26 mouse cellular contexts compared by ENCODE assay signal in the genomic region with DNA sequence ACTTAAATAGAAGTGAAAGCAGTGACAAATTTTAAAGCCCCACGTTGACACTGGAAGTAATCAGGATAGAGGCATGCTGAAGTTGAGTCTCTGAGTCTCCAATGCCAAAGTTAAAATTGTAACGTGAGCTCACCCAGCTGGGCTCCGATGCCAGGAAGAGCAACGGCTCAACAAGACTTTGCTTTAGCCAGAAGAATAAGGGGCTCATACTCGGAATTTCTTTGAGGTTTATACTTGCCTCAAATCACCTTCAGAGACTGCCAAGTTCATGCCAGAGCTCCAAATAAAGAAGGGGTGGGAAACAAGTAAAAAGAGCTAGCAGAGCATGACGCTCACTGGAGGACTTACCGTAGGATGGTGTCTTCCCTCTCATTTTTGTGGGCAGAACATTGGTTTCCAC.
DNase-seq lines count a peak whose midpoint lies in the region; ATAC-seq and TF ChIP-seq lines count a peak whose summit lies in the region.
"Had no signal": no experiment of that assay in that cellular context is flagged by ENCODE, and none has a peak within 500 bp of the region (broad histone marks: within the 10 kb centered on the region; RNA-seq: fewer than 3 reads in every experiment).

No protein-coding gene starts in this region.

- H3K27me3 ChIP-seq in intestine, embryonic 15.5 days (replicated peaks) = no peaks in the 10 kb centered on the region
- no peaks in the 10 kb centered on the region for H3K27me3 ChIP-seq in intestine, embryonic 16.5 days (replicated peaks; ENCODE audit: control insufficient read depth, insufficient read depth, low read length)
- H3K27me3 ChIP-seq in Patski = no peaks in the 10 kb centered on the region
- H3K27me3 ChIP-seq in kidney, embryonic 16.5 days (ENCODE audit: insufficient read depth, low read length) = no peaks in the 10 kb centered on the region
- H3K27me3 ChIP-seq: embryonic facial prominence, embryonic 12.5 days; heart, embryonic 13.5 days; limb, embryonic 13.5 days; liver, embryonic 12.5 days; neural tube, embryonic 15.5 days had no signal

- 74% methylated on average over 7 of the region's 7 CpGs for WGBS in intestine, embryonic 15.5 days
- 80% methylated on average over 7 of the region's 7 CpGs for WGBS in intestine, embryonic 16.5 days
- WGBS in kidney, embryonic 16.5 days = 66% methylated on average over 7 of the region's 7 CpGs

- H3K9ac ChIP-seq in intestine, embryonic 15.5 days = no peak overlapping the region
- H3K9ac ChIP-seq in intestine, embryonic 16.5 days (ENCODE audit: low read depth, low read length) = no peak overlapping the region
- H3K9ac ChIP-seq in kidney, embryonic 16.5 days (replicated peaks; ENCODE audit: low read length) = no peak overlapping the region
- H3K9ac ChIP-seq: embryonic facial prominence, embryonic 12.5 days; forebrain, postnatal 0 days; heart, embryonic 13.5 days; limb, embryonic 13.5 days; liver, embryonic 12.5 days; neural tube, embryonic 15.5 days had no signal

- in situ Hi-C loops in Patski (cut with MboI; ENCODE audit: low pct_unique_long_range_greater_than_20kb) = no loop called here

- no peaks in the 10 kb centered on the region for H3K4me1 ChIP-seq in intestine, embryonic 15.5 days (replicated peaks)
- no peaks in the 10 kb centered on the region for H3K4me1 ChIP-seq in intestine, embryonic 16.5 days (ENCODE audit: control insufficient read depth, insufficient read depth, low read length)
- H3K4me1 ChIP-seq in kidney, embryonic 16.5 days (ENCODE audit: insufficient read depth, low read length) = no peaks in the 10 kb centered on the region
- H3K4me1 ChIP-seq: embryonic facial prominence, embryonic 12.5 days; limb, embryonic 13.5 days; liver, embryonic 12.5 days; midbrain, embryonic 10.5 days; neural tube, embryonic 15.5 days had no signal

- CTCF ChIA-PET in Patski (lab: Charles Lee) = interaction anchor here (1.1 to 1.7 kb wide), 3 partner anchors 18 to 69 kb away, joined by 3 read pairs; no protein-coding TSS in a partner anchor

- no peak overlapping the region for H3K4me3 ChIP-seq in intestine, embryonic 15.5 days (replicated peaks)
- H3K4me3 ChIP-seq in intestine, embryonic 16.5 days (ENCODE audit: low read length) = no peak overlapping the region
- no peak overlapping the region for H3K4me3 ChIP-seq in kidney, embryonic 16.5 days (ENCODE audit: low read length)
- H3K4me3 ChIP-seq: embryonic facial prominence, embryonic 12.5 days; heart, embryonic 13.5 days; limb, embryonic 13.5 days; liver, embryonic 12.5 days; midbrain, embryonic 10.5 days; neural tube, embryonic 15.5 days had no signal

- H3K36me3 ChIP-seq in intestine, embryonic 15.5 days = peaks cover 6% of the 10 kb centered on the region
- H3K36me3 ChIP-seq in intestine, embryonic 16.5 days (ENCODE audit: control insufficient read depth, insufficient read depth, low read length) = peaks cover 11% of the 10 kb centered on the region; the same call in 1 of the 2 replicates
- H3K36me3 ChIP-seq in kidney, embryonic 16.5 days (ENCODE audit: insufficient read depth, low read length) = peaks cover 47% of the 10 kb centered on the region
- H3K36me3 ChIP-seq: neural tube, embryonic 15.5 days had no signal

- POLR2A ChIA-PET in Patski (lab: Charles Lee) = interaction anchor here (0.7 to 1.3 kb wide), 4 partner anchors 11 to 85 kb away, joined by 3 to 4 read pairs (median 3); no protein-coding TSS in a partner anchor

- H3K27ac ChIP-seq in intestine, embryonic 15.5 days = 0 out of 2 replicates have a peak overlapping the region, but pooled peaks have one; percentile 13
- H3K27ac ChIP-seq in intestine, embryonic 16.5 days (ENCODE audit: low read length) = no peak overlapping the region
- H3K27ac ChIP-seq in kidney, embryonic 16.5 days (ENCODE audit: low read length) = no peak overlapping the region
- H3K27ac ChIP-seq: embryonic facial prominence, embryonic 12.5 days; heart, embryonic 13.5 days; kidney, postnatal 0 days; limb, embryonic 13.5 days; liver, embryonic 12.5 days; midbrain, embryonic 10.5 days; neural tube, embryonic 15.5 days had no signal

- no peak overlapping the region for H3K4me2 ChIP-seq in intestine, embryonic 15.5 days (replicated peaks)
- H3K4me2 ChIP-seq in intestine, embryonic 16.5 days (ENCODE audit: low read depth, low read length) = no peak overlapping the region
- H3K4me2 ChIP-seq in kidney, embryonic 16.5 days (replicated peaks; ENCODE audit: low read depth, low read length) = no peak overlapping the region
- H3K4me2 ChIP-seq: embryonic facial prominence, embryonic 12.5 days; heart, embryonic 13.5 days; limb, embryonic 13.5 days; liver, embryonic 12.5 days; neural tube, embryonic 15.5 days had no signal

- peak; percentile 60 for DNase-seq in gastrocnemius, adult 18-20 months (ENCODE audit: low spot score)
- DNase-seq in gastrocnemius, postnatal 25 days = no peak
- peak; percentile 78 for DNase-seq in Patski (ENCODE audit: low read depth, low spot score)
- DNase-seq in skeletal muscle tissue, adult 2 months (ENCODE audit: low read depth, low spot score) = peak; percentile 39
- DNase-seq: adrenal gland, adult 8-10 months; cerebellum, adult 11-12 months; cerebellum, postnatal 10 days; forebrain, postnatal 0 days; heart, adult 18-20 months; kidney, adult 18-20 months; layer of hippocampus, adult 9-11 months; lung, adult 18-20 months; right cerebral cortex, adult 18-20 months; thymus, adult 18-20 months; thymus, postnatal 36 days had no signal

- no peak for ATAC-seq in intestine, embryonic 15.5 days
- ATAC-seq in intestine, embryonic 16.5 days = no peak
- ATAC-seq in Patski = peak; percentile 85
- ATAC-seq in kidney, embryonic 16.5 days (ENCODE audit: low FRiP score, low TSS enrichment) = no peak
- ATAC-seq: forebrain, postnatal 0 days; liver, embryonic 12.5 days; midbrain, embryonic 16.5 days had no signal

- no peaks in the 10 kb centered on the region for H3K9me3 ChIP-seq in intestine, embryonic 15.5 days
- H3K9me3 ChIP-seq in intestine, embryonic 16.5 days (ENCODE audit: control insufficient read depth, low read length) = no peaks in the 10 kb centered on the region
- no peaks in the 10 kb centered on the region for H3K9me3 ChIP-seq in kidney, embryonic 16.5 days (ENCODE audit: low read length)
- H3K9me3 ChIP-seq: embryonic facial prominence, embryonic 12.5 days; heart, embryonic 13.5 days; limb, embryonic 13.5 days; liver, embryonic 12.5 days; midbrain, embryonic 10.5 days; neural tube, embryonic 15.5 days had no signal

- TF ChIP-seq CTCF in Patski (IDR thresholded peaks at IDR 0.05) = no peak
